Mouse (Mus musculus): ENCODE results near the gene Gzma.
A peak's percentile ranks its signal among the peaks of the same experiment; 100 is the strongest.

The Gzma gene

GRCm38 (mm10) chr13:113046211-113046883 lies 54.4 kb downstream of the Gzma start, which contains the start of gene Gpx8:
Gene Gpx8 (minus strand): TSS chr13:113046410.
- peak; percentile 56 for DNase-seq (ENCODE audit: low read depth, low spot score)

- no peak for DNase-seq (ENCODE audit: low read depth, low spot score)
Observed at GRCm38 (mm10) chr13:113045458-113046110, 55.2 kb downstream of the Gzma start.

GRCm38 (mm10) chr13:113044876-113045275 lies 55.9 kb downstream of the Gzma start:
- no peak for DNase-seq (ENCODE audit: low read depth, low spot score)
